Mouse (Mus musculus): ENCODE data around the gene Lpgat1.

GRCm38 (mm10) chr1:191719326-191719725 is 1.7 kb downstream of the Lpgat1 start:
- TF ChIP-seq CTCF (conservative IDR thresholded peaks at IDR 0.05; ENCODE audit: insufficient read depth, insufficient read length, low read depth, low read length) (no peak), POLR2A (IDR thresholded peaks at IDR 0.05; ENCODE audit: low read depth, low read length) (no peak)
